Mouse (Mus musculus) liver, postnatal 0 days (tissue): ENCODE measurements around the gene Rab5if. TPM values are rescaled to one million over a fixed set of nuclear protein-coding genes. Genes with fewer than 3 reads are reported as not detected.

Source experiments
- ATAC-seq: fragments of 200-750 bp; cut with Nextera tagmentation; 2 replicates; pipeline ENCODE4 v1.8.0; 2017; ENCODE audit warnings: mild to moderate bottlenecking, moderate library complexity
- DNase-seq: peaks from one replicate; pipeline ENCODE4 v3.0.0-alpha.2; 2016
- H3K27ac ChIP-seq: fragments of 300-500 bp; sonication (generic); 2 replicates; pipeline ENCODE4 v1.5.1; 2014; ENCODE audit warnings: antibody characterized with exemption, moderate library complexity, mild to moderate bottlenecking, low read depth
- H3K27me3 ChIP-seq: fragments of 300-500 bp; sonication (generic); 2 replicates; pipeline ENCODE4 v1.6.1; 2014; ENCODE audit warnings: low read length, control low read depth, mixed read lengths; ENCODE audit not compliant: insufficient read depth
- H3K36me3 ChIP-seq: fragments of 300-500 bp; sonication (generic); replicated peaks from 2 replicates; pipeline ENCODE4 v1.6.1; 2014; ENCODE audit warnings: mild to moderate bottlenecking, control low read depth, low read length, moderate library complexity, mixed read lengths; ENCODE audit not compliant: insufficient read depth
- H3K4me1 ChIP-seq: fragments of 300-500 bp; sonication (generic); 2 replicates; pipeline ENCODE4 v1.6.1; 2014; ENCODE audit warnings: antibody characterized with exemption, mild to moderate bottlenecking, control low read depth; ENCODE audit not compliant: insufficient read depth
- H3K4me2 ChIP-seq: fragments of 300-500 bp; sonication (generic); 2 replicates; pipeline ENCODE4 v1.6.1; 2014; ENCODE audit warnings: low read depth, mild to moderate bottlenecking, low read length, moderate library complexity, mixed read lengths
- H3K4me3 ChIP-seq: fragments of 300-500 bp; sonication (generic); 2 replicates; pipeline ENCODE4 v1.5.1; 2014; ENCODE audit warnings: low read depth, low read length
- H3K9ac ChIP-seq: fragments of 300-500 bp; sonication (generic); replicated peaks from 2 replicates; pipeline ENCODE4 v1.6.1; 2014; ENCODE audit warnings: mild to moderate bottlenecking, moderate library complexity
- H3K9me3 ChIP-seq: fragments of 300-500 bp; sonication (generic); 2 replicates; pipeline ENCODE4 v1.6.1; 2016; ENCODE audit warnings: mild to moderate bottlenecking, control low read depth, low read length, mixed read lengths
- CTCF ChIP-seq: sonication (generic); IDR thresholded peaks from 2 replicates; pipeline ENCODE4 v1.5.1; 2016; ENCODE audit warnings: antibody characterized with exemption, low read depth
- EP300 ChIP-seq: IDR thresholded peaks from 2 replicates; pipeline ENCODE4 v1.6.1; 2016; ENCODE audit warnings: antibody characterized with exemption, low read depth, mild to moderate bottlenecking
- WGBS: fragments of 180-500 bp; shearing (Covaris S2); extraction: QIAGEN DNeasy Blood & Tissue Kit; methylation state at CpG from one replicate; pipeline ENCODE4 v1.1.7; 2014; ENCODE audit not compliant: insufficient replicate concordance; 5-methylcytosine and 5-hydroxymethylcytosine counted together
- polyA plus RNA-seq: library from polyadenylated mRNA; unstranded; fragments of >200 nt; fragmentation: Nextera tagmentation; extraction: Ambion mirVana; gene quantifications from 2 replicates; pipeline ENCODE4 v1.2.1, GENCODE M21; 2015

Rab5if gene
- polyA plus RNA-seq, 1 experiment from 2014 or later = 190 TPM

DNA sequence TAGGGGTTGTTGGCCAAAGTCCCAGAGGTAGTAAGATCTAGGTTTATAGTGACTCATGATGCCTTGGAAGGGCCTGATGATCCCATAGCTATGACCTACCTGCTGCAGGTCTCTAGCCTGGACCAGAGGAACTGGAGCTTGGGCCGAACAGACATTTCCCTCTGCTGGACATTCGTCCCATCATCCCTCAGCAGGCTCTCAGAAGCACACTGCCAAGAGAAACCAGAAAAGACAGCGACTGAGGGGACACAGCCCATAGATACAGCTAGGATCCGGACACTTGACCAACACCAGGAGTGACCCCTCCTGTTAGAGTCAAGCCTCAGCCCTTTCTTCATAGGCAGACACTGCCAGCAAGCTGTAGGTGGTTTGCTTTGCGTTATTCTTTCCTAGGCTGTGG is 60.1 kb downstream of the Rab5if start:
- no peaks in the 10 kb centered on the region for H3K27me3 ChIP-seq
- H3K9ac ChIP-seq = no peak overlapping the region
- no peak overlapping the region for H3K4me3 ChIP-seq
- ATAC-seq = no peak
- no peak overlapping the region for H3K4me2 ChIP-seq
- no peaks in the 10 kb centered on the region for H3K9me3 ChIP-seq
- H3K36me3 ChIP-seq = peaks cover under 1% of the 10 kb centered on the region; the same call in 1 of the 2 replicates
- no peak overlapping the region for H3K27ac ChIP-seq
- TF ChIP-seq EP300 (no peak), CTCF (no peak)
- 77% methylated on average over 5 of the region's 5 CpGs for WGBS
- no peak for DNase-seq
- peaks cover 24% of the 10 kb centered on the region for H3K4me1 ChIP-seq

Other genes starting within 250 kb of the Rab5if start
- 10.7 and 14.2 TPM in 2 replicates for gene Dlgap4, start 249.4 kb upstream of the Rab5if start, polyA plus RNA-seq
- 50.4 and 51.2 TPM in 2 replicates for gene Myl9, start 87.7 kb upstream of the Rab5if start, polyA plus RNA-seq
- gene Tgif2, start 23.1 kb upstream of the Rab5if start, polyA plus RNA-seq = 4.9 and 5.1 TPM in 2 replicates
- gene 4930518I15Rik, start 5.2 kb upstream of the Rab5if start, polyA plus RNA-seq = 1.2 and 1.8 TPM in 2 replicates
- gene Sla2, start 24.1 kb downstream of the Rab5if start, polyA plus RNA-seq = 1.8 and 2.4 TPM in 2 replicates
- gene Ndrg3, start 128.9 kb downstream of the Rab5if start, polyA plus RNA-seq = 10.0 and 11.3 TPM in 2 replicates
- gene Dsn1, start 144.0 kb downstream of the Rab5if start, polyA plus RNA-seq = 12.4 and 14.0 TPM in 2 replicates
- gene Soga1, start 216.1 kb downstream of the Rab5if start, polyA plus RNA-seq = 0.65 and 1.0 TPM in 2 replicates
- not detected in 2 replicates for gene Tldc2, start 223.9 kb downstream of the Rab5if start, polyA plus RNA-seq